Mouse (Mus musculus) heart, embryonic 11.5 days (tissue): ENCODE data around the gene Lpxn. TPM values are rescaled to one million over a fixed set of nuclear protein-coding genes. Genes with fewer than 3 reads are reported as not detected.

Experiments used
- polyA plus RNA-seq: library from polyadenylated mRNA; unstranded; fragments of >200 nt; fragmentation: Nextera tagmentation; extraction: Ambion mirVana; gene quantifications from 2 replicates; pipeline ENCODE4 v1.2.1, GENCODE M21; 2014

Lpxn gene
- polyA plus RNA-seq, 1 experiment from 2014 or later: 0.56 TPM

Other genes starting within 250 kb of the Lpxn start
- 0.09 and 0.49 TPM in 2 replicates for gene Gm4952, start 196.2 kb upstream of the Lpxn start, polyA plus RNA-seq
- not detected in 2 replicates for gene Glyat, start 162.9 kb upstream of the Lpxn start, polyA plus RNA-seq
- gene Olfr1442, start 125.8 kb upstream of the Lpxn start, polyA plus RNA-seq: not detected in 2 replicates
- not detected in 2 replicates for gene Olfr1443, start 118.1 kb upstream of the Lpxn start, polyA plus RNA-seq
- gene Keg1, start 100.4 kb upstream of the Lpxn start, polyA plus RNA-seq: not detected in 2 replicates
- 0.48 and 0.54 TPM in 2 replicates for gene Cntf, start 30.6 kb upstream of the Lpxn start, polyA plus RNA-seq
- 7.2 and 9.3 TPM in 2 replicates for gene Zfp91, start 67 bp upstream of the Lpxn start, polyA plus RNA-seq
- not detected in 2 replicates for gene Gm5244, start 50.5 kb downstream of the Lpxn start, polyA plus RNA-seq
- not detected in 2 replicates for gene Olfr1444, start 61.1 kb downstream of the Lpxn start, polyA plus RNA-seq
- not detected in 2 replicates for gene Olfr1445, start 87.7 kb downstream of the Lpxn start, polyA plus RNA-seq
- gene Olfr1446, start 97.3 kb downstream of the Lpxn start, polyA plus RNA-seq: not detected in 2 replicates
- gene Olfr1447, start 107.5 kb downstream of the Lpxn start, polyA plus RNA-seq: not detected in 2 replicates
- not detected in 2 replicates for gene Olfr1448, start 128.2 kb downstream of the Lpxn start, polyA plus RNA-seq
- gene Olfr1449, start 134.6 kb downstream of the Lpxn start, polyA plus RNA-seq: not detected in 2 replicates
- not detected in 2 replicates for gene Olfr1450, start 154.1 kb downstream of the Lpxn start, polyA plus RNA-seq
- not detected in 2 replicates for gene Olfr1451, start 198.8 kb downstream of the Lpxn start, polyA plus RNA-seq
- gene Olfr1453, start 232.1 kb downstream of the Lpxn start, polyA plus RNA-seq: not detected in 2 replicates